Mouse (Mus musculus) spleen, adult 18-20 months (tissue): ENCODE data around the gene Smg5.
"Not testable (repeated sequence)": the region's sequence is repeated elsewhere in the genome, so short reads cannot be mapped to it uniquely, and the experiment has no call there.

Experiments used
- DNase-seq, 2 experiments: peaks; one replicate each; pipeline ENCODE4 v3.0.0; 2022; ENCODE audit warnings: mixed read lengths in 2 of 2

Smg5 gene

DNA sequence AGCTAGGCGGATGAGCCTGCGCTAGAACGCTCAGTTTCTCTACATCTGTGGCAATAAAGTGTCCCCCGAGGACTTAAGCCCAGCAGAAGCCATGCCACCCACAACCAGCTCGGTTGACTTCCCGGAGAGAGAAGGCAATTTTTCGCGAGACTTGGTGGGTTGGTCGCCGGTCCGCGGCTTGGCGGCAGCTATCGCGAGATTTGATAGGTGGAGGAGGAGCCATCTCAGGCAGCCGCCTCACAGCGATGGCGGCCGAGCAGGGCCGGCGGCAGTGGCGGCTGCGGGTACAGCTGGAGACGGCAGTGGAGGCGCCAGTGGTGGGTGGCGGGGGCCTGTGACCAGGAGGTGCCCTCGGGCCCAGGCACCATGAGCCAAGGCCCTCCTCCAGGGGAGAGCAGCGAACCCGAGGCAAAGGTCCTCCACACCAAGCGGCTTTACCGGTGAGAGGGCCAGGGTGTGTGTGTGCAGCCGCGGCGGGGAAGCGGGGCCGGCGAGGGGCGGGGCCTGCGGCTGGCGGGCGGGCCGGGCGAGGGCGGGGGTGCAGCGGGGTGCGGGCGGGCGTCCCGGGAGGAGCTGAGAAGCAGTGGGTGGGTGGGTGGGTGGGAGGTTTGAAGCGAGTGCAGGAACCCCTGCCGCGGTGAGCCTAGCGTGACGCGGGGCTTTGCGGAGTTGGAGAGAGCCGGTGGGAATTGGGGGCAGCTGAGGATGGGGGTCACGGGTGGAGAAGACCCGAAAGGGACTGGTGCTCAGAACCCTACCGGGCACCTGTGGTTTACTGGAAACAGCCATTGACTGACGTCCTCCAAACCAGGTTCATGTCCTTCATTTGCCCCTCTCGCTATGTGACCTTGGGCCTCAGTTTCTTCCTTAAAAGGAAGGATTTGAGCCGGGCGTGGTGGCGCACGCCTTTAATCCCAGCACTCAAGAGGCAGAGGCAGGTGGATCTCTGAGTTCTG is at the start of gene Smg5, which contains the start of gene Tmem79:
Gene Smg5, plus strand, starts transcription at position 203 of the 956 bp plus-strand sequence.
Gene Tmem79, minus strand, starts transcription at position 91 of the 956 bp plus-strand sequence.
- DNase-seq = peak; percentile 95 to 96

DNA sequence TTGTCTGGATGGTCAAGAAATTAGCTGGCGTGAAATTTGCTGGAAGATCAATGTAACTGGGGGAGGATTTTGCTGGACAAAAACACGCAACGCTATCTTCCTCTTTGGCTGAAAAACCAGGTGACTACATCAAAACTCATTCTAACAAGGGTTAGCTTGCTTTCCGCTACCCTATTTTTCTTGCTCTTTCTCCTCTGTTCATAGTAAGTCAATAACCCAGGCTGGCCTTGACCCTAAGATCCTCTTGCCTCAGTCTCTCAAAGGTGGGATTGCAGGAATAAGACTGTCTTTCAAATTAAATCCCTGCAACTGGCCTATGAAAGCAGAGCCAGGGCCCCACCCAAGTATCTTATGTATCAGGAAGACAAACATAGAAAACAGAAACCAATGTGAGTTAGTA is 49.0 kb upstream of the Smg5 start, which contains the start of gene Gm38392:
Gene Gm38392, minus strand, starts transcription at position 101 of the 400 bp plus-strand sequence.
- DNase-seq = no peak

DNA sequence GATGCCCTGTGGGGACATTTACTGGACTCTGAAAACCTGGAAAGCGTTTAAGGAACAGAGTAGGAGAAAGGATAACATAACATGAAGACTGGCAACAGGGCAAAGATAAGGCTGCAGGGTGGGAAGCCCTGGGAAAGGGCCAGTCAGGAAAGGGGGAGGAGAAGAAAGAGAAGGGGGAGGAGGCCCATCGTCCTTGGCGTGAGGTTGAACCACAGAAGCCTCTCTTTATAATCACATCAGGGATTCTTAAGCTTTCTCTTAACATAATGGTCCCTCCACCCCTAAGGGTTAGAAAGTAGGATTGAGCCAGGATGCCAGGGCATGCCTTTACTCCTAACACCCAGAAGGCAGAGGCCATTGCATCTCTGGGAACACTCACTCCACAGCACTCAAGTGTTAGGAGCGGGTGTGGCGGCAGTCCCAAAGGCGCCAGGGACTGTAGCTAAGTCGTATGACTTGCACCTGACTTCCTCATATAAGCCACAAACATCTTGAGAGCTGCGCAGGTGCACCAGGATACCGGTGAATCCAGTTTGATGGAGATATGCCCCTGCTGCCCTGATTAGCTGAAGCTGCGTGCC is 47.8 kb upstream of the Smg5 start:
- DNase-seq = not testable (repeated sequence)

DNA sequence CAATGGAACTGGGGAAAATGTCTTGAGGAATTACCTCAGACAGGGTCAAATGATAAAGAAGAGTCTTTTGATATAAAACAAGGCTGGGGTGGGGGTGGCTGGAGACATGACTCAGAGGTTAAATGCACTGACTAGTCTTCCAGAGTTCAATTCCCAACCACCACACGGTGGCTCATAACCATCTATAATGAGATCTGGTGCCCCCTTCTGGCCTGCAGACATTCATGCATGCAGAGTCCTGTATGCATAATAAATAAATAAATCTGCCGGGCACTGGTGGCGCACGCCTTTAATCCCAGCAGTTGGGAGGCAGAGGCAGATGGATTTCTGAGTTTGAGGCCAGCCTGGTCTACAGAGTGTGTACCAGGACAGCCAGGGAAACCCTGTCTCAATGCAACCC is 44.1 kb upstream of the Smg5 start:
- peak in 1 of 2 experiments; percentile 24 for DNase-seq

DNA sequence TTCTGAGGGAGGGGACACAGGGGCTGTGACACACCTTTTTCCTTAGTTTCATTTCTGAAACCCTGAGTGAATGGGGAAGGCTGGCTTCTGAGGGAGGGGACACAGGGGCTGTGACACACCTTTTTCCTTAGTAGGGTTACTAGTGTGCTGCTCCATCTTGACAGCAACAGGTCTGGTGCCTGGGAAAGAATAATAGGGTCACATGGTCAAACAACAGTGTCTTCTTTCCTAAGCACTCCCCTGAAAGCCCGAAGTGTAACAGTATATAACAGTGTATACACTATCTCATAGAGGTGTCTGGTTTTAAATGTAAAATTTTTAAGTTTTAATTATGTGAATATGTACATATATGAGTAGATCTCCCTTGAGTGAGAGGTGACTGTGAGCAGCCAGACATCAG is 40.8 kb upstream of the Smg5 start:
- not testable (repeated sequence) for DNase-seq

DNA sequence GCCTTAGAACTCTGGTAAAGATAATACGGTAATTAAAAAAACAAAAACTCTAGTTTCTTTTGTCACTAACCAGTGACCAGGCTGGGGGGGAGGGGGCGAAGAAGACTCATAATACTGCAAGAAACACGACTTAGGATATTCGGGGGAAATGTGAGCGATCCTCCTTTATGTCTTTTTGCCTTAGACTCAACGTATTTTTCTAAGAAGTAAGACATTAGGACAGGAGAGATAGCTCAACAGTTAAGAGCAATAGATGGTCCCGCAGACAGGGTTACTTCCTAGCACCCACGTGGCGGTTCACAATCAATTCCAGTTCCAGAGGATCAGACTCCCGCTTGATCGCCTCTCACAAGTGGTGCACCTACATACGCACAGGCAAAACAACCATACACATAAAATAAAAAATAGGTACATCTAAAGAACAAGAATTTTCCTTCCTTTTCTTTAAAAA is 39.9 kb upstream of the Smg5 start:
- no peak for DNase-seq

DNA sequence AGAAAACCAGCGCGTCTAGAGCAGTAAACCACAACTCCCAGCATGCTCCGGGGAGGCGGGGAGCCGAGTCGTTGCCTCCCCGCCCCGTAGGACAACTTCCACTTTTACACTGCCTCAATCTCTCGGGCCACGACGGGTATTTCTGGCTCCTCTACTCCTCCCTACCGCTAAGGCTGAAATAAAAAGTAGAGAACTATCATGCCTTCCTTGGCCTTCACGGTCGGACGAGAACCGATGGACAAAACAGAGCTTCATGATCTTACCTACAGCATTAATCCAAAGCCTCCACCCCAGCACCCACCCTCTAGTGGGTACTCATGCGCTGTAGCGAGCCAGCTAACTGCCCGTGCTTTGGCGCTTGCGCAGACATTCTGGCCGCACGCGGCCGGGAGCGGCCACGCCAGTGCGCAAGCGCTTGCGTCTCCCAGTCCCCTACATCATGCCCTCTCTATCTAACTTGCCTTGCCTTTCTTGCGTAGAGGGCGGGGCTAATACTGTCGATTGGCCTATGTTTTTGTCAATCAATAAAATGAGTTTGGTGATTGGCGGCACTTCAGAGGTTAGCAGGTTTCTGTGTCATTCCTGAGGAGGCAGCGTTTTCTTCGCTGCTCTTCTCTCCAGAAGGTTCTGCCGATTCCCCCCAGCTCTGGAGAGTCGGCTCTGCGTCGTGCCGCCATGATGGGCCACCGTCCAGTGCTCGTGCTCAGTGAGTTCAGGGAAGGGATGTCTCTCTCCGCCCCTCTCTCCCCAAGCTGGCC is 39.3 kb upstream of the Smg5 start, which contains the start of the genes Tsacc and Cct3:
Gene Tsacc, minus strand, starts transcription at position 439 of the 758 bp plus-strand sequence.
Gene Cct3, plus strand, starts transcription at position 556 of the 758 bp plus-strand sequence.
- DNase-seq = peak; percentile 84 to 91

DNA sequence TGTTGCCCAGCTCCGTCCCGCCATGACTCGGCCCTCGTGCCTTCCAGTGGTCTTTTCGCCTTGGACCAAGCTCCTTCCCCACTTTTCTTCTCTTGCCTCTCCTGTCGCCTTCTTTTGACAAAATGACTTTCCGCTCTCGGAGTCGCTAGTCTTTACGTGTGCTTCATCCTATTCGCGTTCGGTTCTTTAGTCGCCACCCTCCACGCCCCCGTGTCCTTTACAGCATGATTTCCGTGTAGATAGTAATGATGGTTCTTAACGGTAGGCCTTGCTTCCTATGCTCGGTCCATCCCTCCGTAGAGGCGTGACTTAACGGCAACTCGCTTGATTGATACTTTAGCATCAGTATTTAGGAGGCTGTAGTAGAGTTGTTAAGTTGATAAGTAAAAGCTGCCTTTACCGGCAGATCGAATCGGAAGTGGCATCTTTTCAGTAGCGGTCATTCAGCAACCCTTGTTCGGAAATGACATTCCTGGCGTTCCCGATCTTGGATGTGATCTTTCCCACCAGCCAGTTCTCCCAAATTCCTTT is 38.7 kb upstream of the Smg5 start:
- no peak for DNase-seq

DNA sequence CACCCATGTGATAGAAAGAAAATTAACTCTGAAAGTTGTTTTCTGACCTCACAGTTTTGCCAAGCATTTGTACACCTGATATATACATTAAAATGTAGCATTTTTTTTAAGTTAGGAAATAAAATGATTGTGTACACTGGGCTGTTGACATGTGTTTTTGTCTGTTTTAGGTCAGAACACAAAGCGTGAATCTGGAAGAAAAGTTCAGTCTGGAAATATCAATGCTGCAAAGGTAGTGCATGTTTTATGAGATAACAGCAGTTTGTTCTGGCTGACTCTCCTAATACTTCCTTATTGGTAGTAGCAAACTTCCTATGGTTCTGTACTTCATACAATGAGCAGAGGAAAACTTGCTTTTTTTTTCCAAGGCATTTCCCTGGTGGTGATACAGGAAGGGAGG is 36.9 kb upstream of the Smg5 start:
- DNase-seq = no peak

DNA sequence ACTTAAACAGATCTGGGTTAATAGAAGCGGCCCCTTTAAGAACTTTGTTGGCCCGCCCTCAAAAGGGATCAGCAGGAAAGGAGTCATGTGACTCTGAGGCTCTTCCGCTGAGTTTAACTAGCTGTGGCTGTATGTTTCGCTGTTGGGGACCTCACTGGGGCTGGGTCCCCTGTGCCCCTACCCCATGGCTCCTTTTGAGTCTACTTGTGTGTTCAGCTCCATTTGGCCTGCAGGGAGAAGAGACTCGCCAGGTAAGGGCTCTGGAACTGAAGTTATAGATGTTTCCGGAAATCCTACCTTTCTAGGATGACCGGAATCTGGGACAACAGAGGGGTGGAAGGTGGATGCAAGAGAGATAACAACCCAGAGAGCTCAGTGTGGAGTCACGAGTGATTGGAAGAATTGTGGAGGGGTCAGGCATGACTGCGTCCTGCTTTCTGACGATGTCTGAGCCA is 11.1 kb upstream of the Smg5 start, which contains the start of gene Glmp:
Gene Glmp, plus strand, starts transcription at position 73 of the 455 bp plus-strand sequence.
- peak in 1 of 2 experiments; percentile 43 for DNase-seq

DNA sequence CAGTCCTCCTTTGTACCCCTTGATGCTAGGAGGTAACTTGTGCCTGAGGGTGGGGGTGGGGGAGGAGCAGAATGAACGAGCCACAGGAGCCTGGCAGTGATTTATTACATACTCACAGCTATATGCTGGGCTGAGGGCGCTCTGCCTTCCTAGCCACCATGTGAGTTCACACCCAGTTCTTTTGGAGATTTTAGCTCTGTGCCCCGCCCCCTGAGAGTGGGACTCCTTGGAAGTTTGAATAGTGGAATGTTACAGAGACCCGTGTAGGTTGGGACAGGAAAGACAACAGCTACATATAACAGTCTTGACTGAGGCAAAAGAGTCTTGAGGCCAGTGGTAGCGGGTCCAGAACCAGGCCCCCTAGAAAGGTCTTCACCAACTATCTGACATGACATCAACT is 7.1 kb upstream of the Smg5 start:
- no peak for DNase-seq

DNA sequence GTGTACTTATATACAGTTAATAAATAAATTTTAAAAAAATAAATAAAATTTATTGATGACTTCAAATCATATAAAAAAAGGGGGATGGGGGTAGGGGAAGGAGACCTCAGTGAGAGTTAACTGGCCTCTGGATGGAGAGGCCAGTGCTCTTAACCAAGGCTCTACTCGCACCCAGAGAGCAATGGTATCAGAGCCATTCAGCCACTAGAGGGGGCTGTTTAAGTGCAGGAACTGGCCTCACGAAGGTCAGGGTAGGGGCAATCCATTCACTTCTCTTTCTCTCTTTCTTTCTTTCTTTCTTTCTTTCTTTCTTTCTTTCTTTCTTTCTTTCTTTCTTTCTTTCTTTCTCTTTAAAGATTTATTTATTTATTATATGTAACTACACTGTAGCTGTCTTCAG is 4.8 kb upstream of the Smg5 start:
- peak in 1 of 2 experiments; percentile 52 for DNase-seq

DNA sequence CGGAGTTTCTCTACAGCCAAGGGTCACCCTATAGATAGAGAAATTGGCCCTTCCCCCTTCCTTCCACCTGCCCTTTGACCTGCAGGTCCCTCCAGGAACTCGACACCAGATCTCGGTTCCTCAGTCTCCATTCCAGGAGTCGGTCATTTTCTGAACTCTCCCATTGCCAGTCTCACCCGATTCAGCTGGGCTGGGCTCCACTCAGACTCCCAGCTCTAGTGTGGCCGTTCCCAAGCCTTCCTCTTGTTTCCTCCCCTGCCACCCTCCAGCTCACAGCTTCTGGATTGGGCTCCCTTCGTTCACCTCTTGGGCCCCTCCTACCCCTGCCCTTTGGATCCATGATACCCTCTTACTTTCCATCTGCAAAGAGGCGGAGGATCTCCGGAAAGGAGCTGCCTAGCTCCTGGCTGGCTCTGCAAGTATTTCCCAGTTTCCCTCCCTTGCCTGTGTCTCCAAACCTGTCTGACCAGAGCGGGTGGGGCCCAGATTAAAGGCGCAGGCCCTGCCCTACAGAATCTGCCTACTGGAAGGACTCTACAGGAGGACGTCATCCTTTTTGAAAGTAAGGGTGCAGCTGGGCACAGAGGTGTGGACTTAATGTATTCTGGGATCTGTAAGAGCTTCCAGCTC is 1.9 kb upstream of the Smg5 start:
- no peak for DNase-seq

DNA sequence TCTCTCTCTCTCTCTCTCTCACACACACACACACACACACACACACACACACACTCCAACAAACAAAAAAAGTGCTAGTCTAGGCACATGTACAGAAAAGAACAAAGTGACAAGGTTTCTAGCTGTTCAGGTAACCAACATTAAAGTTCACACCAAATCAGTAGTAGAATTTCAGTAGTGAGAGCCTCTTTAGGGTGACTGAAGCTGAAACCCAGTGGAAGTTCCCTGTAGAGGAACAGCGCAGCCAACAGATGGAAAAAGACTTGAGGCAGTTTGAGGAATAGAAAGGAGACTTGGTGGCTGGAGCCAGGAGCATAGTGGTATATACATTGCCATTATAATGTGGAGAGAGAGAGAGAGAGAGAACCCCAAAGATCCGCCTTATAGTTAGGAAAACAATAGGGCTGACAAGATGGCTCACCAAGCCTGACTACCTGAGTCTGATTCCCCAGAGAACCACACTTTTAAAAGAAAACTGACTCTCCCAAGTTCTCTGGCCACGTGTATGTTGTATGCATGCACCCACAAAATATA is 1.1 kb upstream of the Smg5 start:
- DNase-seq = no peak

DNA sequence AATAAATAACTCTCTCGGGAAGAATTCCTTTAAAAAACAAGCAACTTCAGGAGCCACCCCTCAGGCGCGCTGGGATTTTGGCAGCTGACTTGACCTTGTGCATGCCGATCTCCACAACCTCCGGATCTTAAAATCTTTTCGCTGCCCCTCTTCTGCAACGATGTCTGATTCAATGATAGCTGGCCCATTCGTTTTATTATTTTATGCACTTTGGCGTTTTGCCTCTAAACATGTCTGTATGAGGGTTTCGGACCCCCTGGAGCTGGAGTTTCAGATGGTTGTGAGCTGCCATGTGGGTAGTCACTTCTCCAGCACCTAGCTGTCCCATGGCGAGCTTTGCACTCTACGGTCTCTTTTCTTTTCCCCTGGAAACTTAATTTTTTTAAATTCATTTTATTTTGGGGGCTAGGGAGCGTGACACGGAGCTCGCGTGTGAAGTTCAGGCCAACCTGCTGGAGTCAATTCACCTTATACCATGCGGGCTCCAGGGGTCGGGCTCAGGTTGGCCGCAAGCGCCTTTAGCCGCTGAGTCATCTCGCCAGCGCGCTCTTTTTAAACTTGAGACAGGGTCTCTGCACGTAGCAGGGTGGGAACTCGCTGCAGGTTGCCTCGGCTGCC is 515 bp upstream of the Smg5 start:
- no peak for DNase-seq

DNA sequence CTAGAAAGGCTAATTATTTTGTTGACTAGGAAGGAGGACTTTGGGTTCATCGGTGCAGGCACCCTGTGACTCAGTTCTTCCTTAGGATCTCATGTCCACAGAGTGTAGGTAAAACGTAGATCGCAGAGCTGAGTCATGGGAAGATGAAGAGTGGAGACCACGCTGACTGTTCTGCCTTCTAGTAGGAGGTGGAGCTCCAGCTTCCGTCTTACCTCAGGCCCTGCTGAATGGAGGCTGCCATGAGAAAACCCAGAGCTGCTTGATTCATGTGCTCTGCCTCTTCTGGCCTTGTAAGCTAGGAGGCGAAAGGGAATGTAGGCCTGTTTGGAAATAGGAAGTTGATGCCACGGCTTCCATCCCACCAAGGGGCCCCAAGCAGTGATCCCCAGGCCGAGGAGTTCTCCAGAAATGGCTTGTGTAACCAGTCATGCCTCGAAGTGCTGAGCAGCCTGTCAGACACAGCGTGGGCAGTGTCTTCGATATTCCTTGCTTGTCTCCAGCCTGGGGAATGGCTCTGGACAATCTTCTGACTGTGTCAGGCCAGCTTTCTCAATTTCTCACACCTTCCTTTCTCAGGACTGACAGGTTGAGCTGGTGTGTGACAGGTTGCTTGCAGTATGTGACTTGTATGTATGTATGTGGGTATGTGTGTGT is 1.4 kb downstream of the Smg5 start:
- DNase-seq = no peak

DNA sequence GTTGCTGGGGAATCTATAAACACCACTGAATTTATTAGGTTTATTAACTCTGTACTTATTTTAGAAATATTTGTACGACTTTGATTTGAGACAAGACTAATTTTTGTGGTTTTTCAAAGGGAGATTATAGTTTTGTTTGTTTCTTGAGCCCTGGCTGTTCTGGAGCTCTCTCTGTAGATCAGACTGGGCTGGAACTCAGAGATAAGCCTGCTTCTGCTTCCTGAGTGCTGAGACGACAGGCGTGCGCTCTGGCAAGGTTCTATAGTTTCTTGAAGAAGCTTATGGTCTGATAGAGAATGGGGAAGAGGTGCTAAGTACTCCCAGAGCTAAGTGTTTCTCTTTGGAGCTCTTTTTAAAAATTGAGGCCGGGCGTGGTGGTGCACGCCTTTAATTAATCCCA is 2.3 kb downstream of the Smg5 start:
- no peak for DNase-seq

DNA sequence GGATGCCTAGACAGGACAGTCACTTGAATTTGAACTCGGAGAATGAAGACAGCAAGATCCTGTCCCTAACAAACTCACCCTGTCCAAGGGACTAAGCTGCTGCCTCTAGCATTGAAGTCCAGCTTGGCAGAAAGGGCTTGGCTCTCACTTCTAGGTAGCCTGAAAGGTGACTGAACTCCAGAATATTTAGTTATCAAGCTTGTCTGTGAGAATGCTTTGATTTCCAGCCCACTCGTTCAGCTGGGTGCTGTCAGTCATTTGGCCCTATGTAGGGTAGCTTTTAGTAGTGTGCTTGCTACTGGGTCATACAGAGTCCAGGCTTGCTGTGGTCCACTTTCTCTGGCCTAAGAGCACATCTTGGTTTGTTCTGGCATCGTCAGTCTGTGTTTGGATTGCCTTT is 2.9 kb downstream of the Smg5 start:
- DNase-seq = no peak

DNA sequence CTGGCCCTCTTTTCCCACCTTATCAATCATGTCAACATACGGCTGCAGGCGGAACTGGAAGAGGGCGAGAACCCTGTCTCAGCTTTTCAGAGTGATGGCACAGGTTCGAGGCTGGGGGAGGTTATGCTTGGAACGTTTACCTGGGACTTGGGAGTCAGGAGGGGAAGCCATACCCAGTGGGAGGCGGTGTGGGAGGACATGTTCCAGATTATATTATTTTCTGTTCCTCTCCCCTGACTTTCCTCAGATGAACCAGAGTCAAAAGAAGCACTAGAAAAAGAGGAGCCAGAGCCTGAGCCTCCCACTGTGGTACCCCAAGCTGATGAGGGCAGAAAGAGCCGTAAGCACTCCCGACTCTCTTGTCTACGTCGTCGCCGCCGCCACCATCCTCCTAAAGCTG is 14.7 kb downstream of the Smg5 start:
- DNase-seq = no peak

DNA sequence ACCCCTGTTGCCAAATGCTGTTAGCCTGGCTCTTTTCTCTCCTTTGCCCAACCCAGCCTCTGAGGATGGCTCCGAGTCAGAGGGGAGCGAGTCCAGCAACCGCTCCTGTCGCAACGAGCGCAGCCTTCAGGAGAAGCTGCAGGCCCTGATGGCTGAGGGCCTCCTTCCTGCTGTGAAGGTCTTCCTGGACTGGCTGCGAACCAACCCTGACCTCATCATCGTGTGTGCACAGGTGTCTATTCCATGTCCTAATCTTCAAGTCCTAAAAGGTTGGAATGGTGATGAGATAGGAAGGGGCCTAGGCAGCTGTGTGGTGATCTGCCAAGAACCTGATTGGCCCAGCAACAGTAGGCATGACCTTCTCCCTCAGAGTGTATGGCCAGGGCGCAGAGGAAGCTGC is 16.8 kb downstream of the Smg5 start:
- DNase-seq = no peak
